Mouse (Mus musculus) kidney, postnatal 14 days (tissue): Measurements from ENCODE around the gene Gm3264.
"Not testable (repeated sequence)": the region's sequence is repeated elsewhere in the genome, so short reads cannot be mapped to it uniquely, and the experiment has no call there.

ENCODE experiments used
- DNase-seq: peaks from one replicate; pipeline ENCODE4 v3.0.0; 2022; ENCODE audit warnings: mixed read lengths

The Gm3264 gene

DNA sequence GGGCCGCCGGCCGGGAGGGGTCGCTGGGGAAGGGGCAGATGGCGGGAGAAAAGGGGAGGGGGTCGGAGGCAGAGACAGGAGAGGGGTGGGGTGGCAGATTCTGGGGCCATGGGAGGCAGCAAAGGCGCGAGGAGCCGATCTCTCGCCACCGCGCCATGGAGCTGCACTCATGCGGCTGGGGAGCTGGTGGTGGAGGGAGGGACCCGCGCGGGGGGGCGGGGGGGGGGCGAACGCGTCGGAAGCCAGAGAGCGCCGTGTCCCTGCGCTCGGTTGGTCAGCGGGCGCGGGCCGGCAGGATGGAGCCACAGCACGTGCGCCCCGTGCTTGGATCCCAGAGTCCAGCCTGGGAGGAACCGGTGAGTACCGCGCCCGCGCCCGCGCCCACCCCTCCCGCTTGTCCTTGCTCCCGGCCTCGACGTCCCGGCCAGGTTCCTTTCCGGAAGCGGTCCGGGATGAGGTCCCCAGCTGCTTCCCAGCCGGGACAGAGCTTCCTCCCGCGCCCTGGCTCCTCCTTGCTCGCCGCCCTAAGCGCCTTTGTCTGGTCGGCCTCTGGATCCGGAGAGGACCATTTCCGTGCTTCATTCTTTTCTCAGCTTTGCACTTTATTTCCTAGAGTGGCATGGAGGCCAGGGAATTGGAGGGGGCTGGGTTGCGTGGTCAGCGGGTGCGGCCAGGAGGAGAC is at the start of gene Gm3264:
Gene Gm3264, plus strand, starts transcription at position 278 of the 682 bp plus-strand sequence.
- peak; percentile 6 for DNase-seq

DNA sequence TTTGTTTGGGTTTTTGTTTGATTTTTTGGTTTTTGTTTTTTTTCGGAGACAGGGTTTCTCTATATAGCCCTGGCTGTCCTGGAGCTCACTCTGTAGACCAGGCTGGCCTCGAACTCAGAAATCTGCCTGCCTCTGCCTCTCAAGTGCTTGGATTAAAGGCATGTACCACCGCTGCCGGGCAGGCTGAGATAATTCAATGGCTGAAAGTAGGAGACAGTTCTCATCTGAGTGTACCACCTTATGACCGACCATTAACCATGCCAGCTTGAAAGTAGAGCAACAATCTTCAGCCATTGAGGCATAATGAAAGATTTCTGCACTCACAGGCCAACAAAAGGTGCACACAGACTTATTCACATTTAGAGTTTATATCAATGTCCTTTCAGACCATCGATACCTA is 49.0 kb upstream of the Gm3264 start:
- DNase-seq = peak; percentile 6

DNA sequence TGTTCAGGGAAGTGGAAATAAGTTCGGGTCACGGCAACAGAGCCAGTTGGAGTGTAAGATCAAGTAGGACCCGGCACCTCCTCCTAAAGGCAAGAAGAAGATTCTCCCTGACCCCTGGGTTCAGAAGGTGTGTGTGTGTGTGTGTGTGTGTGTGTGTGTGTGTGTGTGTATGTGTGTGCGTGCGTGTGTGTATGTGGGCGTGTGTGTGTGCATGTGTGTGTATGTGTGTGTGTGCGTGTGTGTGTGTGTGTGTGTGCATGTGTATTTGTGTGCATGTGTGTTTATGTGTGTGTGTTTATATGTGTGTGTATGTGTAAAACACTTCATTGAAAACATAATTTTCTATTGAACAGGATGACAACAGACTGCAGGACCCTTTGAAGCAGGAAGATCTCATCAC is 33.4 kb upstream of the Gm3264 start:
- peak; percentile 1 for DNase-seq

- DNase-seq = not testable (repeated sequence)
Measured at GRCm38 (mm10) chr14:4837806-4838205, 17.6 kb upstream of the Gm3264 start, which contains the start of gene Gm3269. Gene Gm3269 (plus strand): TSS chr14:4838106.

DNA sequence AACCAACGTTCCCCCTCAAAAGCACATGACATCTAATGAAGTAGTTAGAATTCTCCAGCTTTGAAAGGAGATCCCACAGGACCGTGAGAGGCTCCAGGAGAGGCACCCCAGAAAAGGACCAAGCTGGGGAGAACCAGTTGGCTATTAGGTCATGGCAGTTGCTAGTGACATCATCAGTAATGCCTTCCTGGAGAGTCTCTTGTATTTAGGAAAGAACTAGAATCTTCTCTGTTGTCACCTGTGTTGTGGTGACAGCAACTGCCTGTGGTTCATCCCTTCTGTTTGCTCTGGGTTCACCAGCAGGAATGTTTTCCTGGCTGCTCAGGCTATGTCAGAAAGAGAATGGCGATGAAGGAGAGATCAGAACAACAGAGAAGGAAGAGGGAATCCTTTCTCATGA is 36.7 kb downstream of the Gm3264 start, which contains the start of gene Gm3278:
Gene Gm3278, plus strand, starts transcription at position 301 of the 400 bp plus-strand sequence.
- not testable (repeated sequence) for DNase-seq
